Mouse (Mus musculus) layer of hippocampus, postnatal 14 days (tissue): Measurements from ENCODE around the gene Mapk10. TPM values are rescaled to one million over a fixed set of nuclear protein-coding genes. Genes with fewer than 3 reads are reported as not detected.
A peak's percentile ranks its signal among the peaks of the same experiment; 100 is the strongest.

Experiments
- DNase-seq, 2 experiments: peaks; one replicate each; pipeline ENCODE4 v3.0.0; 2021 to 2022; ENCODE audit warnings: low spot score in 2 of 2, mixed read lengths in 1 of 2
- long read RNA-seq, 2 experiments: library from polyadenylated mRNA; stranded (forward); transcript quantifications; one replicate each; pipeline ENCODE4 v2.0.0; 2021
- total RNA-seq, 2 experiments: library from RNA; stranded (reverse); gene quantifications; 2 replicates each; pipeline ENCODE4 v1.2.3; 2021

Gene Mapk10
- 100 to 1,000 TPM; 342 to 385 TPM for total RNA-seq
- long read RNA-seq, experiment 1, full-length matches to known transcripts = 73 of 196 reads
- long read RNA-seq, experiment 1, partial matches to known transcripts = 16 of 196 reads
- long read RNA-seq, experiment 1, other reads (novel, unspliced or antisense) = 107 of 196 reads
- long read RNA-seq, experiment 2, full-length matches to known transcripts = 81 of 214 reads
- long read RNA-seq, experiment 2, partial matches to known transcripts = 23 of 214 reads
- long read RNA-seq, experiment 2, other reads (novel, unspliced or antisense) = 110 of 214 reads

DNA sequence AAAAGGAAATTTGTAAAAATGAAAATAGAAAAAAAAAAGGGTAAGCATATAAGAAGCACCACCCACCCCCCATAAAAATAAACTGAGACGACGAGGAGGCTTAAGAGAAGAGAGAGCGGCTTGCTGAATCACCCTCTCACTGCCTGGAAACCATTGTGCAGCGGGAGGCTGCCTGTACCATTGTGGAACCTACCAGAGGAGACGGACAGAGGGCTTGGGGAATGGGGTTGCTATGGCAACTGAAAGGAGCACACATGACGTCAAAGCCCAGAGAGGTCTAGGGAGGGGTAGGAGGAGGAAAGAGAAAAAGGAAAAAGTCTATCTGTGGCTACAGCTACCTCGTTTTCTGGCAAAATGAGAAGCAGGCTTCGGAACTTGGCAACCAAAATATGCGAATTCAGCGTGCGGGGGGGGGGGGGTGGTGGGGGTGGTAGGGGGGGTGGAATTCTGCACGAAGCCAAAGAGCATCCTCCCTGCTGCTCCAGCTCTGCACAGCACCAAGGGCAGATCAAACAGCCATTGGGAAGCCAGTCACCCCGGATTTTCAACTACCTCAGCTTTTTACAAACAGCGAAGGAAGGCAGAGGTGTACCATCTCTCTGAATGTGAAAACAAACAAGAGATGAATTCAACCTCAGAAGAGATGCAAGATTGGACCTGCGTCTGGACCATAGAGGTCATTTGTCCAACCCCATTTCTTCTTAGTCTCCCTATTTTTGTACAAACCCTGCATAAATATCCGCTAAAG is at the start of gene Mapk10:
TSS of gene Mapk10 (minus strand) at position 234 of the 748 bp plus-strand sequence.
- DNase-seq = peak; percentile 78 to 95

DNA sequence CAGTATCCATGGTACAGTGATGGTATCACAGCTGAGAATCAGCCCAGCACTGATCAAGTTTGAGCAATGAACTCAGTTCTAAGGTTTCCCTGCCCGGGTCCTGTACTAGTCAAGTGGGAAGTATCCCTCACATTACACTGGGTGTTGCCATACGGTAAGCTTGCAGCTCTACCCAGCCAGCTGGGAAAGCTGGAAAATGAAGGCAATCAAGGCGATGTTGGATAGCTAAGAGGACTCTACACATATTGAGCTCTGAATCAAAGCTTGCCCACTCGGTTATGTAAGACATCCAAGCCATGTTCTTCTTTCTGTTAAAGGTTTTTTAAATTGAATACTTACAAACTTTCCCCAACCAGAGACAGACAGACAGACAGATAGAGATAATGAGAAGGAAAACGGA is 45.0 kb upstream of the Mapk10 start:
- DNase-seq = no peak

DNA sequence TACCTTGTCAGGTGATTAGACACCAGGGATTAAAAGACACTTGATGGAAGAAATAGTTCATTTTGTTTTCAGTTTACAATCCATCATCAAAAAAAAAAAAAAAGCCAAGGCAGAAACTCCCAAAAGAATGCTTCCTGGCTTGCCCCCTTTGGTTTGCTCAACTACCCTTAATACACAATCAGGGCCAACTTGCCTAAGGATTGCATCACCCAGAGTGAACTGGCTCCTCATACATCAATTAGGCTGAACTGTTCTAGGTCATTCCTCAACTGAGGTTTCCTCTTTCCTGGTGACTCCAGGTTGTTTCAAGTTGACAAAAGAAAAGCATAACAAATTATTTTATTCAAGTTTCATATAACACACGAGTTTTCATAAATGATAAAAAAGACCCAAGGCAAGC is 31.3 kb upstream of the Mapk10 start:
- no peak for DNase-seq

DNA sequence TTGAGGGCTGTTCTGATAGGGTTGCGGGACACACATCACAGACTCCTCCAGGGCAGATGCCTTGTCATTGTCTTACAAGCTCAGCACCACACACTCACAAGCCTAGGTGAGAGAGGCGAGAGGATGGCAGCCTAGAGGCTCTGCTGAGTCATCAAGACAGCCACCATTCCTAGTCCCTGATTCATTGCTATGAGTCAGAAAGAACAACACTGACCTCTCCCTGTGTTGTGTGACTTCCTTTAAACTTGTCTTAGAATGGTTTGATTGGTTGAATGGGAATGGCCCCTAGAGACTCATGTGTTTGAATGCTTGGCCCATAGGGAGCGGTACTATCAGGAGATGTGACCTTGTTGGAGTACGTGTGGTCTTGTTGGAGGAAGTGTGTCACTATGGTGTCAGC is 20.7 kb upstream of the Mapk10 start:
- DNase-seq = no peak

DNA sequence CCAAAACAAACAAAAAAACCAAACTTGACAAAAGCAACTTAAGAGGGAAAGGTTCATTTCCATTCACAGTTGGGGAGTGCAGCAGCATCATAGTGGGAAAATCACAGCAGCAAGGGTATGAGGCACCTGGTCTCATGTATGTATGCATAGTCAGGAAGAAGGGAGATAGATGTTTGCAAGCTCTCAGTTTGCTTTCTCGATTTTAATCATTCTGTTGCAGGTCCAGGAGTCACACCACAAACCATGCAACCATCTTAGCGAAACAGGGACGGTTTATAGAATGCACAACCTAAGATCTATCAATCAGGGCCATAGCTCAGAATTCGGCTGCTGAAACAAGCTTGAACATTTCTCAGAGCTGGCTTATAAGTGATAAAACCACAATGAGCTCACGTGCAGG is 19.2 kb upstream of the Mapk10 start:
- DNase-seq = no peak

DNA sequence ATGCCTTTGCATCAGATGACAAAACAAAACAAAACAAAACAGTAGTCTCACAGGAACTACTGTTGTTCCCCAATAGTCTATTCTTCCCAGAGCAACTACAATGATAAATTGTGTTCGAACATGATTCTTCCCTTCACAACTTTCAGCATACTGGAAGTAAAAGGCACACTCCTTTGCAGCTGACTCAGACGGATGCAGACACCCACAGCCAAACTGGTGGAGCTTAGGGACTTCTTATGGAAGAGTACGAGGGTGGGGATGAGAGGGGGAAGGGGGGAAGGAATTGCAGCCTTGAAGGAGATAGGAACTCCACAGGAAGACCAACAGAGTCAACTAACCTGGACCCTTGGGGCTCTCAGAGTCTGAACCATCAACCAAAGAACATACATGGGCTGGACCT is 18.2 kb upstream of the Mapk10 start:
- DNase-seq = no peak

DNA sequence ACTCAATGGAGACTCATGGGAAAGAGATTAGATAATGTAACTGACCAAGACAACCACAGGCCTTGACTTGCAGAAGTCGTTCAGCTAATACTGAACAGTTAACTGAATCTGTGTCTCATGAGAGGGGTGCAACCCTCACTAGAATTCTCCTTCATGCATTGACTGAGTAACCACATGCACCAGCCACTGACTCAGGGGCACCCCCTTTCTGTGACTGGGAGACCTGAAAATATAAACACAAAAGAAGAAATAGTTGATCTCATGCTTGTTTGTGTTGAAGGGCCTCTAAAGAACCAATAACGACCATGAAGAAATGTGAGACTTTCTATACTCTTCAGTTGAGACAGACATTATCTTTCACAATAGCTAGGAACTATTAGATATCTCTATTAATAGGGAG is 10.9 kb upstream of the Mapk10 start:
- no peak for DNase-seq

DNA sequence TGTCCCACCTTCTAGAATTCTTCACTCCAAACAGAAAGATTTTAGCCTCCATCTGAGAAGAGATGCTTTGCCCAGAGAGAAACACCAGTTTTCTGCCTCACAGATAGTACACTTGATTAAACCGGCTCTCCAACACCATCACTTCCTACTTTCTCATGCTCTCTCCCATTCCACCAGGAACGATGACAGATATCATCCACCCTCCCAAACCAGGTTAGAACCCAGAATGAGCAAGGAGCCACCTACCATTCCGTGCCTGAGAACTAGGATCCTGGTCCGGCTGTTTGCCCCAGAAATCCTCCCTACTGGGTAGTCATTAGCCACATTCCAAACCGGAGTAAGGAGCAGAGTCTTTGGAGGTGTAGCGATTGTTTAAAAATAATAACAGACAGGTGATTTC is 490 bp downstream of the Mapk10 start:
- DNase-seq = peak; percentile 36 to 44

DNA sequence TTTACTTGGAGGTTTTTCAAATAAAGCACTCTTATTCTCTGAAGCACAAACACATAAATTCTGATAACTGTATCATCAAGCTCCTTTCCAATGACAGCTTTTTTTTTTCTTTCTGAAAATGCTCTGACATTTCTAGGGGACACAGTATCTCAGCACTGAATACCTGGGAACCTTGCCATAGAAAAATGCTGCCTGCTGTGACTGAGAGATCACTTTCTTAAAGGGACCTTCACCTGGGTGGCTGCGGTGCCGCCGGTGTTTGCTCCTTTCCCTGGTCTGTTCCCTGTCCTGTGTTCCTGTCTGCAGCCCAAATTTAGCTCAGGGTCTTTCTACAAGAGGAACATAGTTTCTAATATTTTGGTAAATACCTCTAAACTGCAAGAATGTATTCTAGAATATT is 1.1 kb downstream of the Mapk10 start:
- peak in 1 of 2 experiments; percentile 49 for DNase-seq

DNA sequence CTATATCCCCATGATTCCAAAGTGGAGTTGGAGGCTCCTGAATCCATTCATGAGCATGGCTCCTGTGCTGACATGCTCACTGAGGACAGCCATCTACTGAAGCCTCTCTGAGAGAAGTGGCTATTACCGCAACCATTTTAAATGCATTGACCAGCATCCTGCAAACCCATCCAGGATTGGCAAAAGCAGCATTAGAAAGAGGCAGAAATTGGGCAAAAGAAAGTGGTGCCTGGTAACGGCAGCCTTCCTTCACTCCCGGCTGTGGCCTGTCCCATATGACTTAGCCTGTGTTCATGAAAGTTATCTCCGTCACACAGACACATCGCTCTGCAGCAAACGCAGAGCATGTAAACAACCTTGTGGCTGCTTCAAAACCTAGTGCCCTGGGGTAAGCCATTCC is 1.6 kb downstream of the Mapk10 start:
- DNase-seq = peak in 1 of 2 experiments; percentile 46

DNA sequence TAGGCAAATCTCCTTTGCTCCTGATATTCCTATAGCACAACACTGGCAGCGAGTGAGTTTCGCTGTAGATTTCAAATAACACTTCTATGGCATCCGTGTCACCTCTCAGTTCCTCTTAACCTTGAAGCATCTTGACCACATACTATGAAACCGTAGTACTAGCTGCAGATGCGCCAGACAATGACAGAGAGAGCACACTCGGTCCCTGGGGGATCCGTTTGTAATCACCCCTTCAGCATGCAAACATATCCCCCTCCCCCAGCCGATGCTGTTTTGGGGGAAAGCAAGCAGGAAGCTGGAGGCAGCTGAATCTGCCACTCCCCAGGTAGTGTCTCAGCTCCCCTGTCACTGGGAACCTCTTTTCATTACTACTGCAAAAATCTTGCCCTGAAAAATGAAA is 2.3 kb downstream of the Mapk10 start:
- peak in 1 of 2 experiments; percentile 33 for DNase-seq

DNA sequence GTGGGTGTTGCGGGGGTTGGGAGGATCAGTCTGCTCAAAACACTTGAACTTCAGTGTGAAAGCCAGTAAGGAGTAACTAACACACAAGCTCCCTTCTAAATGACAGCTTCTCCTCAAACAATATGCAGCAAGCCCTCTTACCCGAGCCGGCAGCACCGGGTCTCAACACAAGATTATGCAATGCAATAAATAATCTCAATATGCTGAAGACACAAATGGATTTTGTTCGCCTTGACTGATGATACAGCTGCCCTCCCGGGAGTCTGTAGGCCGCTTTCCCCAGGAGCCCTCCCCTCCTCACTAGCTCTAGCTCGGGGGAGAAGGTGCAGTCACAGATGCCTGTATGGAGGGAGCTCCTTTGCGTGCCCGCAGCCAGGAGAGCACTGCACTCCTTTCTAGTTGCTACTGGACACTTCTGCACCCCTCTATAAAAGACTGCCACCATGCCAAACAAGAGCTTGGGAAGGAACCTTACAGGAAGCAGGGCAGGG is 3.1 kb downstream of the Mapk10 start:
- DNase-seq = peak in 1 of 2 experiments; percentile 35

DNA sequence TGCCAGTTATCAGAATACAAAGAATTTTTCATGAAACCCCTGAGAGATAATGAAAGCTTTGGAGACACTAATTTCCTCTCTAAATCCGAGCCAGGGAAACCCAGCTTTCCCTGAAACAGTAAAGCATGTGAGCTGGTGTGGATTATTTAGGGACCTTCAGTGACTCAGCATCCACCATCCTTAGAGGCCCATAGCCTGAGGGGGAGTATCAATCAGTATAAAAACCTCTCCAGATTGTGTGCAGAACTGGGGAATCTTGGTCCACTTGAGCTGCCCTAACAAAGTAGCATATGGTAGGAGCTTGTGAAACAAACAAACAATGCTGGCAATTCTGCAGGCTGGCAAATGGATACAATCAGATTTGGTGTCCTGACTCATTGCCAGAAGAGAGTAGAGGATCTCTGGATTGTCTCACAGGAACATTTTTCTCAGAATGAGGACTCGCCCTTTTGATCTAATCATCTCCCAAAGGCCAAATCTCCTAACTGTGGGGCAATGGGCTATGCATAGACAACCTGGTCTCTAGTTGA is 13.3 kb downstream of the Mapk10 start:
- no peak for DNase-seq

DNA sequence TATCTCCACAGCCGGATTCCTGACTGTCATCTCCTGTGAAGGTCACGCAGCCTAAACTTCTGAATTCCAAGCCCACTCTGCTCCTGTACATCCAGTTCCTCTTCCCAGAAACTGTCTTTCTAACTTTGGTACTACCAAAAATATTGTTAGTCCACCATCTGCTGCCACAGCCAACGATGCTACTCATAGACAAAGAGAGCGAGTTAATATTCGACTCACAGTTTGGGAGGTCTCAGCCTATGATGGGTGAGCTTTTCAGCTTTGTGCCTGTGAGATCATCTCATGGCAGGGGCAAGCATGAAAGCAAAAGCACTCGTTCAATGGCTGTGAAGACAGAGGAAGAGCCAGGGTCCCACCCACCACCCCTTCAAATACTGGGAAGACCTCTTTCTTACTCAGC is 16.6 kb downstream of the Mapk10 start:
- DNase-seq = no peak

DNA sequence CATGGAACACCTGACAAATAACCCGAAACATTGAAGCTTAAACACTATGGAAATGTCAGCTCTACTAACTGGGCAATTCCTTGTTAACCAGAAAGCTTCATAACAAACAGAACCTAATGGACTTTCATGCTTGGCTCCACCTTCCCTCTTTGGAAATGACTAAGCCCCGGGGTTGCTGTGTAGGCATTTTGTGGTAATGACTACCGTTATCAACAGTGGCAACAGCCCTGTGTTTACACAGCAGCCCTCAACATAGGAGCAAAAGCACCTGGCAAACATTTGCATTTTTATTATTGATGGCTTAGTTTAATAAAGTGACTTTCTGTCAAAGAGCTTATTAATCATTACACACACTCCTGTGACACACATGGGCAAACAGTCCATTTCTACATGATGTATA is 17.4 kb downstream of the Mapk10 start:
- DNase-seq = no peak

DNA sequence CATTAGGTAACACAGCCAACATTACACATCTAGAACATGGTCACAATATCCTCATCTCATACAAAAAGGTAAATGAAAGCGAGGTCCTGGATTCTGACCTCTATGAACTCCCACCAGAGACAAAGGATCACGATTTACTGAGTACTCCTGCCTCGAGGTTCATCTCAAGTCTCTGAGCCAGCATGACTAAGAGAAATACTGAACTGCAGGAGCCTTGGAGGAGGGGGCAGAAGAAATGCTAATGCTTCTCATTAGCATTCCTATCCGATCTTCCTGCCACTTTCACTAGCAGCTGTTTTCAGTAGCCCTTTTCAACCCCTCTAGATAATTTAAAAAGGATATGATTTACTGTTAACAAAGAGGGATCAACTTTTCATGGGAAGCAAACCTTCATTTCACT is 19.6 kb downstream of the Mapk10 start:
- no peak for DNase-seq

DNA sequence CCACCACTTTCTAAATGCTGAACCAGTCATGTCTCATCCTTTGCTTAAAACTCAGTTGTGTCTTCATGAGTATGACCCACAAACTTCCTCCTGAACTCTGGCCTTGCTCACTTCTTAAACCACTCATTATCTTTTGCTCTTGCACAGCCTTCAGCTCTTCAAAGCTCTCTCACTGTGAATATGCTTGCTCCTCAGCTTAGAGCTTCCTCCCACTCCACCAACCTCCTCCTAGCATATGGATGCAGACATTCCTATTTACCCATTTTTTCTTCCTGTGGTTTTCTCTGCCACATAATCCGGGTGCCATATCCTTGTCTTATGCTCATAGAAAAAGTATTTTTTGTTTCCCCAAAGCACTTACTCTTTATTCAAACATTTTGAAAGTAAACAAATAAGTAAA is 26.9 kb downstream of the Mapk10 start:
- DNase-seq = no peak

DNA sequence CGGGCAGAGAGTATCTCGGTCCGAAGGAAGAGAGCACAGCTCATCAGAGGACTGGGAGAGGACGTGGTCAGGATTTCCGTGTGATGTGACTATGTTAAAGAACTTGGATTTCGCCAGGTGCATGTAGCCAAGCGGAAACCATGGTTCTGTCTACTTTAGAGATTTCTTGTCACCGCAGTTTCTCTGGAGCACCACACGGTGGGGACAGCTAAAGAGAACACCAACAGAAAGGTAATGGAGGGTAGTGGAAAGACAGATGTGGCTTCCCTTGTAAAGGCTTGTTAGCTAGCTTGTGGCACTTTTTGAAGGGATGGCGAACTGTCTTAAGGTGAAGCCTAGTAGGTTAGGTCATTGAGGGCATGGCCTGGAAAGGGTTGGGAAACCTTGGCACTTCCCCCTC is 29.5 kb downstream of the Mapk10 start:
- no peak for DNase-seq

DNA sequence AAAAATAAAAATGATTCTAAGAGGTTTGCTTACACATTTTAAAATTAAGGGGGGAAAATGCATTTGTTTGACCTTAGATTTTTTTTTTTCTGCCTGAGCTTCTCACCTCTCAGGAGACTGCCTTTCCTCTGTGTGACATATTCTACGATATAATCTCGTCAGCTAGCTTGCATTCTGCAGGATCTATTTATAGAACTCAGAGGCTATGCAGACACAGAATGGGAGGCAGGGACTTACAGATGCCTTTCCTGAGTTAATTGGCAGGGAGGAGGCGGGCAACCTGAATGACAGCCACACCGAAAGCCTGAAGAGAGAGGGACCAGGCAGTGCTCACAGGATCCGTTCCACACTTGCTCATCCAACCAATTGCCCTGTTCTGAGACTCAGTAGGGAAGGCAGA is 34.1 kb downstream of the Mapk10 start:
- DNase-seq = peak in 1 of 2 experiments; percentile 63

DNA sequence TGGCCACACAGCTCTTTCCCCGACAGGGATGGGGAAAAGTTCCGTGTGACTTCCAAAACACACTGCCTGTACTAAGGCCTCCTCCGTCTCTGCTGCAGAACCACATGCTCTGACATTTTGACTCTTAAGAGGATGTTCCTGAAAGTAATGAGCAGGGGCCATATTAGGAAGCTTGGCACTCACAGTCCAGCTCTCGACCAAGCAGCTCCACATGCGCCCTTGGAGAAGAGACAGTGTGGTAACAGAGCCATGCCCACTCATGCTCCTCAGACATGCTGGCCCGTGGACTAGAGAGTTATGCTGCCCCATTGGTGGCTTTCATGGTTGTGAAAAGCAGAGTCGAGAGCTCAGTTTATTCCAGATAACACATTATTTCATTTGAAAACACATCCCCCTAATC is 35.1 kb downstream of the Mapk10 start:
- DNase-seq = no peak

DNA sequence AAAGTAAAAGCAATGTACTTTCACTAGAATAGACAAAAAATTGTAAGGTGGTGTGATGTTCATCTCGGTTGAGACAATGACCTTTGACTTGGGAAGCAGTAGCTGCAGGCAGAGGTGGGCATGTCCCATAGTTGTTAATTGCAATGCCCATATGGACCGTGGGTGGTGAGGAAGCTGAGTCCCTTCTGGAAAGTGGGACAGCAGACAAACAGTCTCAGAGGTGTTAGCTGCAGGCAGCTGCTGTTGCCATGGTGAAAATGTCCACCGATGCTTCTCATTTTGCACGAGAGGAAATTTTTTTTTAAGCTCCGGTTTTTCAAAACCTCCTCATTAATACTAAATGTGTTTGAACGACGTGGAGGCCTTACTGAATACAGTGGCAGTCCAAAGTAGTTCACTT is 36.5 kb downstream of the Mapk10 start:
- DNase-seq = peak in 1 of 2 experiments; percentile 59

DNA sequence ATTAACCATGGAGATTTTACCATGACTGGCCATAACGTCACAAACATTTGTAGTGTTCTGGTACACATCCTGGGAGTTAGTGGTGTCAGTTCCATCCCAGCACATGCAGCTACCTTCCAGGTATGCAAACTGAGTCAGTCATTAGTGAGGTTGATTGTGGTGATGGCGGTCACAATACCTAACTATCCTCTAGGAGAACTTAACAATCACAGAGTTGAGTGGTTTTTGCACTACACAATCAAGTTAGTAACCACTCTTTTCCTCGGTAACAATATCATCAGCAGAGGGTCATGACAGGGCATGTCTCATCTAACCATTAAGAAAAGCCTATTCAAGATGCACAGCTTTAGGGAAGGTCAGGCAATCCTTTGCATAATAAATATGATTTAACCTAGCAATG is 39.9 kb downstream of the Mapk10 start:
- DNase-seq = no peak
